Mouse (Mus musculus): ENCODE data around the gene Capzb.

The Capzb gene

DNA sequence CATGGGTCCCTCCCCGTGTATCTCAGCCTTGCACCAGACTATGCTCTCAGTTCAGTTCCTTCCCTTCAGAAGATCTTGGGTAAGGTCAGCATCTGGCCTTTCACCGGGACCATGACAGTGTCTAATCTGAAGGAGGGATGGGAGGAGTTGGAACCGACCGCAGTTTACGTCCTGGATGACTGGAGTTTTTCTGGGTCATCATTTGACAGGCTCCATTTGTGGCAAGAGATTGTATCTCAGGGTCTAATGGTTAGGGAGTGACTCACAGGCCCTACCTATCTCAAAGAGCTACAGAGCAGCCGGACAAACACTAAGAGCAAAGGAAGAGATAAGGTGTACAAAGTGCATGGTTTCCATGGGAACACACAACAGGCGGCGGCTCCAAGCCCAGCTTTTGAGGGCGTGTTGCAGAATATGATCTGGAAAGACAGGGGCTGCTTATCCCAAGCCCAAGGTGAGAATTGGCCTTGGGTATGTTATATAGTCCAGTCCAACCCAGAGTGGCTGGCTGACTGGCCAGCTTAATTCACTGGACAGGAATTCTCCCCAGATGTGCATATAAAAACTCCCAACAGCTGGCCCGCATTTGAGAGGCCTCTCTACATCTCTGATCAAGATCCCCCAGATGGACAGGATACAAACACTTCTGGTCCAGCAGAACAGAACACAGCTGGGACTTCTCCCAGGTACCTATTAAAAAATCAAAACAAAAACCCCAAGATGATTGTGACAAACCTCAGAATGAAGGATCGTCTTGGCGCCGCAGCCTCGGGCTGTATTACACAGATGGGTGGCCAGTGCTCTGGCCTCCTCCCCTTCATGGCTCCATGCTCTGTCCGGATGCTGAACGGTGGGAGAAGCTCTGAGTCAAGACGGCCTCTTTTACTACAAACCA is 12.7 kb upstream of the Capzb start:
- DNase-seq (ENCODE audit: low spot score) = no peak

DNA sequence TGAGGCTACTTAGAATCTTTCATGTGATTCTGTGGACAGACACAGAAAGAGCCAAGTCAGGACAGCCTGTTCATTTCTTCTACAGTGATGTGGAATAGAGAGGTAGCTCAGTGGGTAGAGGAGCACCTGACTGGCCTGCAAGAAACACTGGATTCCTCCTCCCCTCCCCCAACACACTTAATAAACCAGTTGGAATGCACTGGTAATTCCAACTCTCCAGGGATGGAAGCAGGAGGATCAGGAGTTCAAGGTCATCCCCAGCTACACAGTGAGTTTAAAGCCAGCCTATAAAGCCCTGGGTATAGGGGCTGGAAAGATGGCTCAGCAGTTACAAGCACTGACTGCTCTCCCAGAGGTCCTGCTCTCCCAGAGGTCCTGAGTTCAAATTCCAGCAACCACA is 10.2 kb upstream of the Capzb start:
- DNase-seq (ENCODE audit: low spot score) = no peak

DNA sequence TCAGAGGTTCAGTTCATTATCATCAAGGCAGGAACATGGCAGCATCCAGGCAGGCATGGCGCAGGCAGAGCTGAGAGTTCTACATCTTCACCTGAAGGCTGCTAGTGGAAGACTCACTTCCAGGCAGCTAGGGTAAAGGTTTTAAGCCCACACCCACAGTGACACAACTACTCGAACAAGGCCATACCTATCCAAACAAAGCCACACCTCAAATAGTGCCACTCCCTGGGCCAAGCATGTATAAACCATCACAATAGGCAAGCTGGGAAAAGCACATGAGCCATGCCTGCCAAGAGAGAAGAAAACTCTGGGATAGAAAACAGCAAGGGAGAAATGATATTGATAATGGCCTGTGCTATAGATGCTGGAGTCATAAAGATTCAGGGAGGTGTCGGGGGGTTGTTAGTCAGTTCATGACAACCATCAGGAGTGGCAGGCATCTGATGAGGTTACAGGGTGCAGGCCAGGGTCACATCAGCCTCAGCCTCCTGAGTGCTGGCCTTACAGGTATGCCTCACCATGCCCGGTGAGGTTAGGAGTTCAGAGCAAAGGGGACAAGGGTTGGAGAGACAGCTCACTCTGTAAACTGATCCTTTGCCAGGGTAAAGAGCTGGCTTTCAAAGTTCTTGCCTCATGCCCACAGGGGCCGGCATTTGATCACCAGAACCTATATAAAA is 6.8 kb upstream of the Capzb start:
- DNase-seq (ENCODE audit: low spot score) = no peak

DNA sequence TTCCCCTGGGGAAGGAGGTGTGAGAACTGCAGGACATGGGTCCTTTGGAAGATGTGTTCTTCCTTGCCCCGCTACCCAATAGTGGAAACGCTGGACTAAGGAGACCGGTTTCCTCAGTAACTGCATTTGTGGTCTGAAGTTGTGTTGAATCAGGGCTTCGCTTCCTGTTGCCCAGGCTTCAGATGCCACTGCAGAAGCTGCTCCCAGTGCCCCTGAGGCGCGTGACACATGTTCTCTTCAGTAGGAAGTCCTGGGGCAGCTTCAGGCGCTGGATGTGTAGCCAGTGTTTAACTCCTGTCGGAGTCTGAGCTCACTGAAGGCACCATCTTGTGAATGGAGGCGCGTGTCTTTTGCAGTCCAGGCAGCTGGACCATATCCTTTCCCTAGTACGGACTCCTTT is 4.8 kb upstream of the Capzb start:
- DNase-seq (ENCODE audit: low spot score) = peak; percentile 54

DNA sequence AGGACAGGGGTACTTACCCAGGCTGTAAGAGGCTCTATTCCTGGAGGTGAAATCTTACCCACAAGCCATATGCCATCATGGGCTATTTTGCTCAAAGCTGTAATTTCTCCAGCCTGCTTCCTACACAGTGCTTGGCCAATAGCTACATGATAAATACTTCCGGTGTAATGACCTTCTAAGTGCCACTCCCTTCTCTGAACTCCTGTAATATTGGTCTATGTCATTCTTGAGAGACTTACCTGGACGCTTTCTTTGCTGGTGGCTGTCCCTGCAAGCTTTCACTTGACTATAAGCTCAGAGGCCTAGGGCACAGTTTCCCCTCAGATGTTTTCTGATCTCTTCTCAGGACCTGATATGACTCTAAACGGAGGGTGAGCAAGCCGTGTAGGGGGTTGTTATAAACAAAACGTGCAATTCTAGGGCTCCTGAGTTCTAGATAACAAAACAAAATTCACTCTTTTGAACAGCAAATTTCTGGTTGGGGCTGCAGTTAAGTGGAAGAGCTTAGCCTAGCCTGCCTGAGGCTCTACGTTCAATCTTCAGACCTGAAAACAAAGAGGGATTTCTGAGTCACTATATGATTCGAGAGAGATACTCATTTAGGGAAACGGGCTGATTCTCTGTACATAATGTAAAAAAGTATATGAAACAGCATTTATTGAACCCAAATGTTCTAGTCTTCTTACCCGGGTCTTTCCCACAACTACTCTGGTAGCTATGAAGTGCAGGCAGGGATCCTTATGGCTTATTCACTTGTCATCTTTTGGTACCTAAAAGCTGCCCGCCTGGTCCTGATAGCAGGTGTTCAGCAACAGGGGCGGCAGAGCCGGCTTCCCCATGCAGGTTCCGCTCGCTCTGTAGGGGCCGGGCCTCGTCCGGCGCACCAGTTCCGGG is 847 bp upstream of the Capzb start:
- DNase-seq (ENCODE audit: low spot score) = no peak

DNA sequence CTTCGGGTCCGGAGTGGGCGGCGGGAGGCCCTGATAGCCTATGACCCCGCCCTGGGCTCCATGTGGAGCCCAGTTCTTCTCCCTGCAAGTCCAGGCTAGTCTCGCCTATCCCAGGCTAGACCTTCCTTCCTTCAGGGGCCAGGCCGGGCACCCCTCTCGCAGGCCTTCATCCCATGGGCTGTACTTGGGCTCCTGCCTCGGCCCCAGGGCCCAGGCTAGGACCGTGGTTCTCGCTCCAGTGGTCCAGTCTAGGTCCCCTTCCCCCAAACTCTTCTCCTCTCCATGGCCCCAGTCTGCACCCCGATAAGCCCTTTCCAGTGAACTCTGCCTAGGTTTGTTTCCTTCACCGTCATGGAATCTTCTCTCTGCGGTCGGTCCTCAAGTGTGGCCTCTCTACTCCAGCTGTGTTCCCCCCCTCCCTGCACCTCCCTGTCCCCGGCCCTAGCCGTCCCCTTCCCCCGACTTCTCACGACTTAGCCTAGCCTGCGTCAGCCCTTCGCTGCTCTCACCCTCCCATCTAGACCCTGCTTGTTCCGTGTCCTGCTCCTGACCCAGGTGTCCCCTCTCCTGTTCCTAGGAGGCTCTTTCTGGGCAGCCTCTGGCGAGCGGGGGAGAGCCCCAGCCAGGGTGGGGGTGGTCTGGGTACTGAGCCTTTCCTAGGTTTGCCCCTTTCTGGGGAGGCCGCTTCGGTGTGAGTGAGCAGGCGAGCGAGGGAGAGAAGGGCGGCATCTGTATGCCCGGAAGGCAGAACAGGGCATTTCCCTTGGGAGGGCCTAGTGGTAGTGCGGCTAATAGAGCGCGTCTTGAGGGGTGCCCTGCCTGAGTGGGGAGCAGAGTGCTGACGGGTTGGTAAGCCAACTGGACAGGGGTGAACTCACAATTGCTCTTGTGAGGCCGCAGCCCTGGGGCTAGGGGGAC is 736 bp downstream of the Capzb start:
- no peak for DNase-seq (ENCODE audit: low spot score)

DNA sequence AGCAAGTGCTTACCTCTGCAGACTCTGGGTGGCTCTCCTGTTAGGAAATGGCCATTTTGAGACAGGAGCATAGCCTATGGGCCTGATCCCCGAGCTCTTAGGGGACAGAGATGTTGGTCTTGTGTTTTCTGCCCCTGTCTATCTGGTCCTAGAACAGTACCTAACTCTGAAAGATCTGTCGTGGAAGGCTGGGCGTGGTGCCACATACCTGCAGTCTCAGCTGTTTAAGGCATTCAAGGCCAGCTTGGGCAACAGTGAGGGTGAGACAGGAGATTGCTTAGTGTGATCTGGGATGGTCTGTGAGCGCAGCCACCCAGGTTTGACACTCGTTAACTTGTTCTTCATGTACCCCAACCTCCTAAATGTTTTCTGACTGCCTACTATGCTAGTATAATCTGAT is 2.4 kb downstream of the Capzb start:
- no peak for DNase-seq (ENCODE audit: low spot score)

DNA sequence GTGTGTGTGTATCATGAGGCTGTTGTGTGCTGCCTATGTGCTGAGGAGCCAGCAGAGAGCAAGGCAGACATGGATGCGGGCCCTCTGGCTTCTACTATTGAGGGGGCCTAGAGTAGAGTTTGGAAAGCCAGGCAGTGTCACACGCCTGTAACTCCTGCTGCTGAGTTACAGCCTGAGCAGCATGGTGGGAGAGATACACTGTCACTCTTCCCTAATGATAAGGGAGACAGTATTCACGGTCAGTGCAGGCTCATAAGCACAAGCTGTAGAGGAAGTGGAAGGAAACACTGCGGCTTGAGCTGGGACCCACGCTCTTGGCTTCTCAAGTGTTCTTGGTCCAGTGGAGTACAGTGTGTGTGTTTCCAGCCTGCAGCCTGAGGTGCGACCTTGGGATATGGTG is 3.8 kb downstream of the Capzb start:
- no peak for DNase-seq (ENCODE audit: low spot score)

DNA sequence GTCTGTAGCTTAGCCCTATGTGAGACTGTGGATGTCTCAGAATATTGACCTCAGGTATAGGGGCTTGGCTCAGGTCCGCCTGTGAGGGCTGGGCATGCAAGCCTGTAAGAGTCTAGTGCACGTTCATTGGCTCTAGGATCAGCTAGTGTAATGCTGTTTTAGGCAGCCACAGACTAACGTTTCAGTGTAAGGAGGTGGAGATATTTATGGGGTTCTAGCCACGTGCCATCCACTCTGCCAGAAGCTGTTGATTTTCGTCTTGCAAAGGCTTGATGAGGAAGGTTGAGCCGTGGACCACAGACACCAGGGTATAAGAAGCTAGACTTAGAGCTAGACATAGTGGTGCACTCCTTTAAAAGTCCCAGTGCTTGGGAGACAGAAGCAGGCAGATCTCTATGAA is 4.2 kb downstream of the Capzb start:
- DNase-seq (ENCODE audit: low spot score) = no peak

DNA sequence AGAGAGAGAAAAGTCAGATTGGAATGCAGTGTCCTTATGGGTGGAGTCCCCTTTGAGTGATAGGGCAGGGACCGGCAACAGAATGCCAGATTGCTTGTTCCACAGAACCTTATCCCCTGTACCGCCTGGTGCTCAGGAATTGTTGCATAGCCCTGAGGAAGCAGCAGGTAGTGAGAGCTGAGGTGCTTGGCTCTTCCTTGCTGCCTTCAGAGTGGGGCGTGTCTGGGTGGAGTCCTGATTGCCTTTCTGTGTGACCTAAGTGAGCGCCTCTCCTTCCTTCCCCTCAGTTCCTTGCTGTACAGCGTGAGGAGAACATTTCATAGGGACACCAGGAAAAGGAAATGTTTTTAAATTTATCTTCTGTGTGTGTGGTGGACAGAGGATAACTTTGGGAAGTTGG is 4.8 kb downstream of the Capzb start:
- no peak for DNase-seq (ENCODE audit: low spot score)

DNA sequence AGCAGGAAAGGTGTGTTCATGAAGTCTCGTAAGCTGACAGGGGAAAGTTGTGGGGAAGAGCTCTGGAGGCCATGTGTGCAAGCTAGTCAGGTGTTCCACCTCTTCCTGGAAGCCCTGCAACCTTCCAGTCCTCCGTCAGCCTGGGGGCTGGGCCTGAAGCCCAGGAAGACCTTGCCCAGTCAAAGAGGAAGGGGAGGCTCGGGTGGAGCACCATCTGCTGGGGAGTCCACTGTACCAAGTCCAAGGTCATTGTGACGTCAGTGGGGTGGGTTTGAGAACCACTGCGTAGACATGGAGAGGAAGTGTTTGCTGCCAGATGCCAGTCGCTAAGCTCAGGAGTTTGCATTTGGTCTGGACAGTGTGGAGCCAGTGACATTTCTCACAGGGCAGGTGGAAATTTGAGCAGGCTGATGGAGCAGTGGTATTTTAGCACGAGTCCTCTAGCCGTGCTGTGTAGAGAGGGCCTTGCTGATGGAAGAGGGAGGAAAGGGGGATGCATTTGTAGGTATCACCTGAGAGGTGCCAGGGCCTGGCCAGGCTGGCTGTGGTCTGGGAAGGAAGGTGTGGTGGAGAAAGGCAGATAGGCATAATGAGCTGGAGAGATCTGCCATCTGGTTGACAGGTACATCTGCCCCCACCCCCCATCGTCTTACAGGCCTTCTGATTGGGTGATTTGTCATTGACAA is 5.4 kb downstream of the Capzb start:
- DNase-seq (ENCODE audit: low spot score) = no peak

DNA sequence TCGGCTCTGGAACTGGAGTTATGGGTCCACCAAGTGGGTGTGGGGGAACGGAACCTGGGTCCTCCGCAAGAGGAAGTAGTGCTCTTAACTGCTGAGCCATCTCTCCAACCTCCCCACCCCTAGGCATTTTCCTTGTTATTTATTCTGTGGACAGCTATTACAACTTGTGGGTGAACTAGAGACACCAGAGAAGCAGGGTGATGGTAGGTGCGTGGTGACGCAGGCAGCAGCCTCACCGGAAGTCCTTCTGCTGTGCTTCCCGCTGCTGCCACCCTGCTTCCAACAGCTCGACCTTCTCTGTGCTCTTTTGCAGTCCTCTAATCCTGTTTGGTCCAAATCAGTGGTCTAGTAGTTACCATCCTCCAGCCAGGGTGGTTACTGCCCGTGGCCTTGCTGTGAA is 6.4 kb downstream of the Capzb start:
- no peak for DNase-seq (ENCODE audit: low spot score)

DNA sequence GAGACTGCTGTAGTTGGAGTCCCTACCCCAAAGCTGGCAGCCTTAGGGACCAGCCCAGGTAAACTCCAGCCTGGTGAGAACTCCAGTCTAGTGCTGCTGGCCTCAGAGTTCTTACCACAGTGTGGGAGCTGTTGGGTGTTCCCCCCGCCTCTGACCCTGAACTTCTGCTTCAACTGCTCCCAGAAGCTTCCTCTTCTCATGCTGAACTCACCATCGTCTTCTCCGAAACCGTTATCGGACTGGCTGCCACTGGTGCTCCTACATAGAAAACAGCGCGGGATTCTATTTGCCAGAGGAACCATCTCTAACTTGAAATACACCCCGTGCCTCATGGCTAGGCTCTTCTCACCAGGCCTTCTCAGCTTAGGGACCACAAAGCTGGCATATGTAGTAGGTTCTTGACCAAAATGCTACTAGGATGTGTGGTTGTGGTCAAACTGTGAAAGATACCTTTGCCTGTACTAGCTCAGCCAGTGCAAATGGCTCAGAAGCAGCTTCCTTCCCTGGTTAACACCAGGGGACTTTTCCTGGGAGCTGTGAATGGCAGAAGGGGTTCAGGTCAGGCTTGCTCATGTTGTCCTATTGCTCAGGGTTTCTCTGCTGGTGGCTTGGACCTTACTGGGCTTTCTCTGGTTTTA is 7.1 kb downstream of the Capzb start:
- no peak for DNase-seq (ENCODE audit: low spot score)

DNA sequence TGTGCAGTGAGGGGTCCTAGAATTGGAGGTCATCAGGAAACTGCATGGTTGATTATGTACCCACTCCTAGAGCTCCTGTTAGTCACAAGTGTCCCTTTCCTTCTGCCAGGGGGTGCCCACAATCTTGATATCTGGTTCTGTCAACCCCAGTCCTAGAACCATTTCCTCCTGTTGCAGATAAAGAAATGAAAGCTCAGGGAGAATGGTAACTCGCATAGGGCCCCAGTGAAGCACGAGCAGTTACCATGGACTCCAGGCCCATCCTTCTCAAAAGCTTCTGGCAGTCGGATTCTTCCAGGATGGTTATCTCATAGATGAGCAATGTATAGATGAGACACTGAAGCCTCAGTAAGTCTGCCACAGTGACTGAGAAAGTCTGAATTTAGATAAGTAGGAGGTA is 8.2 kb downstream of the Capzb start:
- no peak for DNase-seq (ENCODE audit: low spot score)

DNA sequence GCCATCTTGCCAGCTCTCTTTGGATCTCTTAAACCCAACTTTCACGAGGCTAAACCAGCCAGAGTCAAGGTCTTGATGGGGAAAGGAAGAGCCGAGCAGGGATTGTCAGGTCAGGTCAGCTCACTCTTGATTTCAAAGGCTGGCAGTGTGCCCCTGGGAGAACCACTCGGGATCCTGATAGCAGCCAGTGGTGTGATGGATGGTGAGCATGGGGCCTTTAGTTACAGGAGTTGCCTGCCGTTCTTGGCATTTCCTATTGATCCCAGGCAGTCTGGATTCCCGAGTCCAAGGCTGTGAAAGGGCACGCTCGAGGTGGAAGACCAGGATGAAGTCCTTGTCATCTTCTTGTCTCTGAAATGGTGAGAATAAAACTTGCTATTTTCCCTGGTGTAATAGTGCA is 9.9 kb downstream of the Capzb start:
- DNase-seq (ENCODE audit: low spot score) = no peak

DNA sequence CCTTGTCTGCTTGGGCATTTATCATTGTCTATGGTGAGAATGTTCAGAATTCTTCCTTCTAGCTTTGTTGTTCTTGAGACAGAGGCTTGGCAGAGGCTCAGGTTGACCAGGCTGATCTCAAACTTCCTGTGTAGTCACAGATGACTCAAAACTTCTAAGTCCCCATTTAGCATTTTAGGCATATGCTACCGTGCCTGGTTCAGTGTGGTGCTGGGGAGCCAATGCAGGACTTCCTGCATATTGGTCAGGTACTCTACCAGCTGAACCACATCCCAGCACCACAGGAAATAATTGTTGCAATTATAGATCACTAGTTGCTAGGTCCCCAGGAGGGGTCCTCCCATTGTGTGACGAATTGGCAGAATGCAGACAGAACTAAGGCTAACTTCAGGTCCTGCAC is 10.7 kb downstream of the Capzb start:
- no peak for DNase-seq (ENCODE audit: low spot score)

DNA sequence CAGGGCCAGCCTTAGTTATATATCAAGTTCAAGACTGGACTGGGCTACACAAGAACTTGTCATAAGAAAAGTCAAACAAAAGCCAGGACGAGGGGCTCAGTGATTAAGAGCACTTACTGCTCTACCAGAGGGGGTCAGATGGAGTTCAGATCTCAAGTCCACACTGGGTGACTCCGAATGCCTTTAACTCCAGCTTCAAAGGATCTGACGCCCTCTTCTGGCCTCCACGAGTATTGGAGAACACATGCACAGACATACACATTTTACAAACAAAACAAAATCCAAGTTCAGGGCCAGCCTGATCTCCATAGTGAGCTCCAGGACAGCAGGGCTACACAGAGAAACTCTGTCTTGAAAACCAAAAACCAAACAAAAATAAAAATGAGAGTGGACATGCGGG is 13.1 kb downstream of the Capzb start:
- no peak for DNase-seq (ENCODE audit: low spot score)

DNA sequence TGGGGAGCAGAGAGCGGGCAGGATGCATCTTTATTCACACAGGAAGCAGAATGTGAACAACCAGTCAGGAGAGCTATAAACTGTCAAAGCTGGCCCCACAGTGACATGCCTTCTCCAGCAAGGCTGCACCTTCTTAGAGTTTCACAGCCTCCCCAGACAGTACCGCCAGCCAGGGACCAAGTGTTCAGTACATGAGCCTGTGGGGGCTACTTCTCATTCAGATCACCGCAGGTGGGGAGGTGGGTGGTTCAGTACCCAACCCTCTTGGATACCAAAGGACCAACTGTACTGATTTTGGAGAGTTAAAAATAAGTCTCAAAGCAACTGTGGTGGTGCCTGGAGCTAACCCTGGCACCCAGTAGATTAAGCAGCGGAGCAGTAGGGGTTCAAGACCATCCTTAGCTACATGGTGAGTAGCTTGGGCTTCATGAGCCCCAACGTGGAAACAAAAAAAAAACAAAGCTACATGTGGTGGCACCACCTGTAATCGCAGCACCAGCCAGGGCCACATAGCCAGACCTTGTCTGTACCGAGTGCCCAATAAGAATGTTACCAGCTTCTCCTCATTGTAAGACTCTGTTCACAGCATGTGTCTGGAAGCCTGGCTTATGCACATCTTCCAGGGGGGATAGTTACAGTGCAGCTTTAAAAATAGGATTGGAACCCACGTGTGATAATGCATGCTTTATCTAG is 13.8 kb downstream of the Capzb start:
- peak; percentile 63 for DNase-seq (ENCODE audit: low spot score)

DNA sequence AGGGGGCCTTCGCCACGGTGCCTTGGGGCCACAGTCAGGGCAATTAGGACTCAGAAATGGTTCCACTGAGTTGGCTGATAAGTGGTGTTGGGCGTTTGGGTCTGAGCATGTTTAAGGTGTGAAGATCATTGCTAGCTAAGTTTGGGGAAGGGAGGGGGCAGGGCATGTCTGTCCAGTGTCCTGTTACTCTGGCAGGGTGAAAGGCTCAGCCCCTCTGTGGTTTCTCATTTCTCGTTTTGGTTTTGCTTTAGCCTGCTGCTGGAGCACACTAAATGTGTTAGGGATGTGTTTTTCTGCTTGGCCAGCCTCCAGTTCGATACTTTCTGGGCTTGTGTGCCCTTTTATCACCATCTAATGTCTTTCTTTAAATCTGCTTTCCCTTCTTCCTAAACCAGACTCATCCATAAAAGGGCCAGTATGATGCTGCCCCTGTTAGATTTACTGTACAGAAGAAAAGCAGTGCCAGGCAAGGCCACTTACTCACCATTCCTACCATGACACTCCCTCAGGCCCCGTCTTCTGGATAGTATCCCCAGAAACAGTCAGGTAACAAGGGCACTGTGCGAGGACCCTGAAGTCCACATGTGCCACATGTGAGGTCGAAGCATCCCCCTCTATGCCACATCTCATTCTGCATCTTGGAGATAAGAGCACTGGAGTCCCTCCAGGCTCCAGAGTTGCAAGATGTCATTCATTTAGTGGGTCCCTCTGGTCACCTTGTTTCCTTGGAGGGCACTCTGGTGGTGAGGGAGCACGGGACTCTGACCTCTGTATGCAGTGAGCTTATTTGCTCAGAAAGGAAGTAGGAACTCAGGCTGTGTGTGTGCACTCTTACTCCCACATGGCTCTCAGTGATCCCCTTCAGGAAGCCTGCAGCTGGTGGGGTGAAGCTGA is 15.8 kb downstream of the Capzb start:
- DNase-seq (ENCODE audit: low spot score) = no peak

Measured in testis, postnatal 14 days (tissue).